Mouse (Mus musculus): Measurements from ENCODE around the gene Pard3b. TPM values are rescaled to one million over a fixed set of nuclear protein-coding genes. Genes with fewer than 3 reads are reported as not detected.

The Pard3b gene
- polyA plus RNA-seq, 1 experiment from 2014 or later = 6.8 TPM

DNA sequence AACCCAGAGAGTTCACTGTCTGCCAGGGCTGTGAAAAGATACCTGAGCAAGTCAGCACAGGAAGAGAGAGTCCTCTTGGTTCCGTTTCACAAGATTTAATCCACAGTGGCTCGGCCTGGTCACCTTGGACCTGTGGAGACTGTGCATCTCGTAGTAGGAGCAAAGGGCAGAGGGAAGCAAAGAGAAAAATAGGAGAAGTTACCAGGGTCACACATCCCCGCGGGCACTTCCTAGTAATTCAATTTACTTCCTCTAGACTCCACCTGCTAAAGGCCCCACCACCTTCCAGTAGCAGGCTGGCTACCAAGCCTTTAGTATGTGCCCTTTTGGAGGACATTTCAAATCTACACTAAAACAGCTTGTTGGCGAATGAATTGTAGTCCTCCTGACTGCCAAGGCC lies 1052.6 kb downstream of the Pard3b start:
- H3K4me2 ChIP-seq = no peak overlapping the region
- no peaks in the 10 kb centered on the region for H3K36me3 ChIP-seq (ENCODE audit: control insufficient read depth, insufficient read depth, low read length)
- WGBS = 65% methylated on average over 6 of the region's 6 CpGs
- DNase-seq (ENCODE audit: low spot score) (no peak), ATAC-seq (replicated peaks; ENCODE audit: low FRiP score) (no peak)
- no peak overlapping the region for H3K9ac ChIP-seq (ENCODE audit: low read depth, low read length)
- H3K27ac ChIP-seq (ENCODE audit: low read depth, low read length) = no peak overlapping the region
- no peaks in the 10 kb centered on the region for H3K27me3 ChIP-seq (replicated peaks; ENCODE audit: control insufficient read depth, insufficient read depth, low read length)
- H3K9me3 ChIP-seq (ENCODE audit: control insufficient read depth, low read length) = no peaks in the 10 kb centered on the region
- H3K4me1 ChIP-seq (replicated peaks; ENCODE audit: control insufficient read depth, insufficient read depth, low read length) = no peaks in the 10 kb centered on the region
- no peak overlapping the region for H3K4me3 ChIP-seq (ENCODE audit: low read depth, low read length)
